Comparison of ENCODE assay signal across 8 mouse cellular contexts in genomic region chr2:25557964-25558360, GRCm38 (mm10). TPM values are rescaled to one million over a fixed set of nuclear protein-coding genes. Genes with fewer than 3 reads are reported as not detected.
DNase-seq lines count a peak whose midpoint lies in the region; ATAC-seq and TF ChIP-seq lines count a peak whose summit lies in the region.

No protein-coding gene starts in this region.

- ATAC-seq in erythroid progenitor cell, adult 5-6 weeks (replicated peaks; ENCODE audit: low FRiP score, poor library complexity, severe bottlenecking), result peak; percentile 32
- peak; percentile 65; the same call in 1 of the 2 replicates for ATAC-seq in kidney, postnatal 0 days (replicated peaks; ENCODE audit: low FRiP score, low read depth)
- peak; percentile 52 for ATAC-seq in neural tube, embryonic 12.5 days (ENCODE audit: low FRiP score, low read depth)

- DNase-seq in layer of hippocampus, adult 2 months (ENCODE audit: low spot score in 2 of 2), result no peak
- DNase-seq in layer of hippocampus, adult 18-20 months (ENCODE audit: low spot score in 2 of 2), result no peak
- DNase-seq in kidney, postnatal 0 days (ENCODE audit: low spot score), result no peak
- DNase-seq in gastrocnemius, postnatal 4 days (ENCODE audit: low spot score in 2 of 2), result no peak
- DNase-seq in gastrocnemius, postnatal 10 days, result no peak
- no peak for DNase-seq in urinary bladder, postnatal 10 days (ENCODE audit: low spot score)

- peak overlapping the region; percentile 96 for H3K27ac ChIP-seq in layer of hippocampus, adult 2 months
- H3K27ac ChIP-seq in kidney, postnatal 0 days, result peak overlapping the region; percentile 81
- peak overlapping the region; percentile 53; the same call in 1 of the 2 replicates for H3K27ac ChIP-seq in neural tube, embryonic 12.5 days

- H3K27me3 ChIP-seq in kidney, postnatal 0 days (ENCODE audit: insufficient read depth, low read length), result no peaks in the 10 kb centered on the region
- no peaks in the 10 kb centered on the region for H3K27me3 ChIP-seq in neural tube, embryonic 12.5 days (replicated peaks)

- peak overlapping the region; percentile 74 for H3K4me2 ChIP-seq in kidney, postnatal 0 days (ENCODE audit: low read length)
- H3K4me2 ChIP-seq in neural tube, embryonic 12.5 days (replicated peaks), result peak overlapping the region; percentile 95

- H3K36me3 ChIP-seq in kidney, postnatal 0 days (ENCODE audit: insufficient read depth, low read length), result peaks cover 24% of the 10 kb centered on the region
- peaks cover 32% of the 10 kb centered on the region for H3K36me3 ChIP-seq in neural tube, embryonic 12.5 days

- WGBS in kidney, postnatal 0 days, result under 1% methylated on average over 24 of the region's 24 CpGs
- WGBS in neural tube, embryonic 12.5 days, result under 1% methylated on average over 24 of the region's 24 CpGs

- TF ChIP-seq CTCF in layer of hippocampus, adult 2 months (conservative IDR thresholded peaks at IDR 0.05), result no peak
- TF ChIP-seq CTCF in kidney, postnatal 0 days (IDR thresholded peaks at IDR 0.05; ENCODE audit: low read depth), result no peak

- peaks cover 11% of the 10 kb centered on the region for H3K4me1 ChIP-seq in kidney, postnatal 0 days (replicated peaks; ENCODE audit: insufficient read depth, low read length)
- H3K4me1 ChIP-seq in neural tube, embryonic 12.5 days, result peaks cover 17% of the 10 kb centered on the region

- peak overlapping the region; percentile 90 for H3K9ac ChIP-seq in kidney, postnatal 0 days (ENCODE audit: low read depth, low read length)
- H3K9ac ChIP-seq in neural tube, embryonic 12.5 days, result peak overlapping the region; percentile 95

- H3K9me3 ChIP-seq in kidney, postnatal 0 days (replicated peaks; ENCODE audit: low read length), result no peaks in the 10 kb centered on the region
- H3K9me3 ChIP-seq in neural tube, embryonic 12.5 days, result no peaks in the 10 kb centered on the region

- H3K4me3 ChIP-seq in layer of hippocampus, adult 2 months, result peak overlapping the region; percentile 83
- peak overlapping the region; percentile 92 for H3K4me3 ChIP-seq in kidney, postnatal 0 days (replicated peaks; ENCODE audit: low read depth, low read length)
- H3K4me3 ChIP-seq in neural tube, embryonic 12.5 days, result peak overlapping the region; percentile 81

RNA-seq across cellular contexts. Expression of gene Edf1, which starts 0.3 kb away (rescaled TPM):
- 100 to 1,000 TPM; 193 to 200 TPM for total RNA-seq in layer of hippocampus, adult 2 months (2021)
- 100 to 1,000 TPM; 212 to 213 TPM for total RNA-seq in layer of hippocampus, adult 18-20 months (2021)
- total RNA-seq in erythroid progenitor cell, adult 5-6 weeks (2015; ENCODE audit: low replicate concordance), result 70.3 and 72.1 TPM in 2 replicates
- total RNA-seq in erythroid progenitor cell, adult 5-6 weeks (2017; ENCODE audit: low replicate concordance), result 58.1 and 65.0 TPM in 2 replicates
- polyA plus RNA-seq in kidney, postnatal 0 days (2015; fragmentation: Nextera tagmentation; extraction: Ambion mirVana), result 351 and 379 TPM in 2 replicates
- 386 TPM in 2 replicates for polyA plus RNA-seq in neural tube, embryonic 12.5 days (2016; fragmentation: Nextera tagmentation; extraction: Ambion mirVana)
- total RNA-seq in gastrocnemius, postnatal 4 days (2021), result 100 to 1,000 TPM; 173 to 196 TPM
- total RNA-seq in gastrocnemius, postnatal 10 days (2021), result 100 to 1,000 TPM; 177 to 185 TPM

RNA-seq across cellular contexts. Expression of gene Traf2, which starts 11.2 kb away (rescaled TPM):
- total RNA-seq in layer of hippocampus, adult 2 months (2021), result 10 to 100 TPM; 10.9 to 12.0 TPM
- 10 to 100 TPM; 10.9 to 12.0 TPM for total RNA-seq in layer of hippocampus, adult 18-20 months (2021)
- 6.8 and 10.5 TPM in 2 replicates for total RNA-seq in erythroid progenitor cell, adult 5-6 weeks (2015; ENCODE audit: low replicate concordance)
- total RNA-seq in erythroid progenitor cell, adult 5-6 weeks (2017; ENCODE audit: low replicate concordance), result 5.0 and 17.6 TPM in 2 replicates
- polyA plus RNA-seq in kidney, postnatal 0 days (2015; fragmentation: Nextera tagmentation; extraction: Ambion mirVana), result 24.4 and 28.1 TPM in 2 replicates
- 26.9 and 28.0 TPM in 2 replicates for polyA plus RNA-seq in neural tube, embryonic 12.5 days (2016; fragmentation: Nextera tagmentation; extraction: Ambion mirVana)
- 10 to 100 TPM; 15.7 to 16.5 TPM for total RNA-seq in gastrocnemius, postnatal 4 days (2021)
- 10 to 100 TPM; 13.3 to 16.4 TPM for total RNA-seq in gastrocnemius, postnatal 10 days (2021)

RNA-seq across cellular contexts. Expression of gene Mamdc4, which starts 16.7 kb away (rescaled TPM):
- 1 to 10 TPM; 2.8 to 3.5 TPM for total RNA-seq in layer of hippocampus, adult 2 months (2021)
- 1 to 10 TPM; 2.1 to 4.0 TPM for total RNA-seq in layer of hippocampus, adult 18-20 months (2021)
- 0.72 TPM in 1 of 2 replicates, not detected in the other for total RNA-seq in erythroid progenitor cell, adult 5-6 weeks (2015; ENCODE audit: low replicate concordance)
- 2.6 TPM in 1 of 2 replicates, not detected in the other for total RNA-seq in erythroid progenitor cell, adult 5-6 weeks (2017; ENCODE audit: low replicate concordance)
- 0.59 and 0.85 TPM in 2 replicates for polyA plus RNA-seq in kidney, postnatal 0 days (2015; fragmentation: Nextera tagmentation; extraction: Ambion mirVana)
- polyA plus RNA-seq in neural tube, embryonic 12.5 days (2016; fragmentation: Nextera tagmentation; extraction: Ambion mirVana), result 1.7 and 4.8 TPM in 2 replicates
- total RNA-seq in gastrocnemius, postnatal 4 days (2021), result 1 to 10 TPM; 2.3 to 2.5 TPM
- 1 to 10 TPM; 2.7 to 4.1 TPM for total RNA-seq in gastrocnemius, postnatal 10 days (2021)

RNA-seq across cellular contexts. Expression of gene Phpt1, which starts 17.1 kb away (rescaled TPM):
- 10 to 100 TPM; 59.1 to 67.5 TPM for total RNA-seq in layer of hippocampus, adult 2 months (2021)
- total RNA-seq in layer of hippocampus, adult 18-20 months (2021), result 10 to 100 TPM; 63.0 to 66.2 TPM
- total RNA-seq in erythroid progenitor cell, adult 5-6 weeks (2015; ENCODE audit: low replicate concordance), result 3.6 TPM in 1 of 2 replicates, not detected in the other
- total RNA-seq in erythroid progenitor cell, adult 5-6 weeks (2017; ENCODE audit: low replicate concordance), result 1.1 TPM in 1 of 2 replicates, not detected in the other
- 197 TPM in 2 replicates for polyA plus RNA-seq in kidney, postnatal 0 days (2015; fragmentation: Nextera tagmentation; extraction: Ambion mirVana)
- 169 and 176 TPM in 2 replicates for polyA plus RNA-seq in neural tube, embryonic 12.5 days (2016; fragmentation: Nextera tagmentation; extraction: Ambion mirVana)
- 10 to 100 TPM; 43.0 to 44.8 TPM for total RNA-seq in gastrocnemius, postnatal 4 days (2021)
- 10 to 100 TPM; 45.8 to 49.0 TPM for total RNA-seq in gastrocnemius, postnatal 10 days (2021)

RNA-seq across cellular contexts. Expression of gene Ajm1, which starts 23.6 kb away (rescaled TPM):
- total RNA-seq in layer of hippocampus, adult 2 months (2021), result 100 to 1,000 TPM; 106 to 120 TPM
- 100 to 1,000 TPM in 1 of 2 experiments, 10 to 100 TPM in 1; 98.6 to 102 TPM for total RNA-seq in layer of hippocampus, adult 18-20 months (2021)
- 0.36 TPM in 1 of 2 replicates, not detected in the other for total RNA-seq in erythroid progenitor cell, adult 5-6 weeks (2015; ENCODE audit: low replicate concordance)
- not detected in 2 replicates for total RNA-seq in erythroid progenitor cell, adult 5-6 weeks (2017; ENCODE audit: low replicate concordance)
- 0.15 and 0.16 TPM in 2 replicates for polyA plus RNA-seq in kidney, postnatal 0 days (2015; fragmentation: Nextera tagmentation; extraction: Ambion mirVana)
- polyA plus RNA-seq in neural tube, embryonic 12.5 days (2016; fragmentation: Nextera tagmentation; extraction: Ambion mirVana), result 2.3 and 3.0 TPM in 2 replicates
- total RNA-seq in gastrocnemius, postnatal 4 days (2021), result under 1 TPM; 0.07 to 0.08 TPM
- under 1 TPM; 0.14 to 0.38 TPM for total RNA-seq in gastrocnemius, postnatal 10 days (2021)
